Mouse (Mus musculus): ENCODE measurements around the gene Unc93b1. TPM values are rescaled to one million over a fixed set of nuclear protein-coding genes. Genes with fewer than 3 reads are reported as not detected.

Gene Unc93b1
- polyA plus RNA-seq, 1 experiment from 2014 or later = 7.5 TPM

GRCm38 (mm10) chr19:3980917-3981316 is 45.9 kb downstream of the Unc93b1 start:
- 80% methylated on average over 9 of the region's 9 CpGs for WGBS
- DNase-seq (ENCODE audit: low spot score) = no peak
- H3K4me3 ChIP-seq (ENCODE audit: low read depth, low read length) = no peak overlapping the region
- no peak overlapping the region for H3K9ac ChIP-seq (ENCODE audit: low read length)
- H3K36me3 ChIP-seq (ENCODE audit: control insufficient read depth, insufficient read depth, low read length) = no peaks in the 10 kb centered on the region
- no peak overlapping the region for H3K4me2 ChIP-seq (ENCODE audit: low read length)
- ATAC-seq = no peak
- no peak overlapping the region for H3K27ac ChIP-seq (ENCODE audit: low read depth, low read length)
- no peaks in the 10 kb centered on the region for H3K4me1 ChIP-seq (ENCODE audit: control insufficient read depth, insufficient read depth, low read length)
- no peaks in the 10 kb centered on the region for H3K9me3 ChIP-seq (replicated peaks; ENCODE audit: control insufficient read depth, low read length)
- no peaks in the 10 kb centered on the region for H3K27me3 ChIP-seq (replicated peaks; ENCODE audit: control insufficient read depth, insufficient read depth, low read length)

GRCm38 (mm10) chr19:3983527-3984200 is 48.7 kb downstream of the Unc93b1 start:
- 33% methylated on average over 9 of the region's 9 CpGs for WGBS
- DNase-seq (ENCODE audit: low spot score) (no peak), ATAC-seq (no peak)
- Histone ChIP-seq H3K9ac (ENCODE audit: low read length) (no peak overlapping the region), H3K27ac (ENCODE audit: low read depth, low read length) (no peak overlapping the region), H3K4me1 (ENCODE audit: control insufficient read depth, insufficient read depth, low read length) (no peaks in the 10 kb centered on the region), H3K36me3 (ENCODE audit: control insufficient read depth, insufficient read depth, low read length) (no peaks in the 10 kb centered on the region), H3K4me3 (ENCODE audit: low read depth, low read length) (no peak overlapping the region), H3K4me2 (ENCODE audit: low read length) (no peak overlapping the region), H3K9me3 (replicated peaks; ENCODE audit: control insufficient read depth, low read length) (no peaks in the 10 kb centered on the region), H3K27me3 (replicated peaks; ENCODE audit: control insufficient read depth, insufficient read depth, low read length) (no peaks in the 10 kb centered on the region)

GRCm38 (mm10) chr19:3985261-3985681 is 50.3 kb downstream of the Unc93b1 start:
- DNase-seq (ENCODE audit: low spot score) = no peak
- Histone ChIP-seq H3K9ac (ENCODE audit: low read length) (no peak overlapping the region), H3K36me3 (ENCODE audit: control insufficient read depth, insufficient read depth, low read length) (no peaks in the 10 kb centered on the region), H3K4me3 (ENCODE audit: low read depth, low read length) (no peak overlapping the region), H3K9me3 (replicated peaks; ENCODE audit: control insufficient read depth, low read length) (no peaks in the 10 kb centered on the region), H3K27ac (ENCODE audit: low read depth, low read length) (no peak overlapping the region), H3K27me3 (replicated peaks; ENCODE audit: control insufficient read depth, insufficient read depth, low read length) (no peaks in the 10 kb centered on the region), H3K4me2 (ENCODE audit: low read length) (no peak overlapping the region), H3K4me1 (ENCODE audit: control insufficient read depth, insufficient read depth, low read length) (no peaks in the 10 kb centered on the region)
- 39% methylated on average over 8 of the region's 8 CpGs for WGBS
- no peak for ATAC-seq

GRCm38 (mm10) chr19:3986334-3986733 is 51.3 kb downstream of the Unc93b1 start, which contains the start of gene Acy3:
TSS of gene Acy3 (plus strand) at chr19:3986570.
- ATAC-seq (no peak), DNase-seq (ENCODE audit: low spot score) (peak; percentile 33)
- H3K4me3 ChIP-seq (ENCODE audit: low read depth, low read length) = no peak within 1 kb of the TSS
- H3K4me1 ChIP-seq (ENCODE audit: control insufficient read depth, insufficient read depth, low read length) = no peaks in the 10 kb centered on the region
- no peak within 1 kb of the TSS for H3K27ac ChIP-seq (ENCODE audit: low read depth, low read length)
- 18% methylated on average over 8 of the region's 8 CpGs for WGBS
- no peak within 1 kb of the TSS for H3K9ac ChIP-seq (ENCODE audit: low read length)
- no peak within 1 kb of the TSS for H3K4me2 ChIP-seq (ENCODE audit: low read length)
- no peaks in the 10 kb centered on the region for H3K9me3 ChIP-seq (replicated peaks; ENCODE audit: control insufficient read depth, low read length)
- no peaks in the 10 kb centered on the region for H3K36me3 ChIP-seq (ENCODE audit: control insufficient read depth, insufficient read depth, low read length)
- no peaks in the 10 kb centered on the region for H3K27me3 ChIP-seq (replicated peaks; ENCODE audit: control insufficient read depth, insufficient read depth, low read length)

- Histone ChIP-seq H3K9me3 (replicated peaks; ENCODE audit: control insufficient read depth, low read length) (no peaks in the 10 kb centered on the region), H3K4me3 (ENCODE audit: low read depth, low read length) (no peak overlapping the region), H3K9ac (ENCODE audit: low read length) (no peak overlapping the region), H3K27ac (ENCODE audit: low read depth, low read length) (no peak overlapping the region), H3K4me1 (ENCODE audit: control insufficient read depth, insufficient read depth, low read length) (no peaks in the 10 kb centered on the region), H3K4me2 (ENCODE audit: low read length) (no peak overlapping the region), H3K36me3 (ENCODE audit: control insufficient read depth, insufficient read depth, low read length) (no peaks in the 10 kb centered on the region), H3K27me3 (replicated peaks; ENCODE audit: control insufficient read depth, insufficient read depth, low read length) (no peaks in the 10 kb centered on the region)
- WGBS = 88% methylated on average over 14 of the region's 14 CpGs
- DNase-seq (ENCODE audit: low spot score) = no peak
- no peak for ATAC-seq
Observed at GRCm38 (mm10) chr19:3988066-3988465, 53.1 kb downstream of the Unc93b1 start.

DNA sequence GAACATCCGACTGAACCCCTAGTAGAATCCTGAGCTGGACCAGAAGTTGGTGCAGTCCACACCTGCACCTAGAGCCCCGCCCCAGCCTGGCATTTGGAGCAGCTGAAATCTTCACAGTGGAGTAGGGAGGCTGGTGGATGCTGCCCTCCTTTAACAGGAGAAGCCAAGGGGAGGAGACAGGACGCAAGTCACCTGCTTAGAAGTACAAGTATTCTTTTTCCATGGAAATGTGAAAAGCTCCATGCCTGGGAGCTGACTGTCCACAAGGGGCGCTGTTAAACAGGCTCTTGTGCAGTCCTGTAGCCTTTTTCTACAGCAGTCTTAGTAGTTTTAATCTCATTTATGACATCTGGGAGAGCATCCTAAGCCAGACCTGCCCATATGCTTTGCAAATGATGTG is 53.8 kb downstream of the Unc93b1 start:
- H3K36me3 ChIP-seq (ENCODE audit: control insufficient read depth, insufficient read depth, low read length) = no peaks in the 10 kb centered on the region
- ATAC-seq (no peak), DNase-seq (ENCODE audit: low spot score) (no peak)
- H3K27me3 ChIP-seq (replicated peaks; ENCODE audit: control insufficient read depth, insufficient read depth, low read length) = no peaks in the 10 kb centered on the region
- H3K4me2 ChIP-seq (ENCODE audit: low read length) = no peak overlapping the region
- H3K9me3 ChIP-seq (replicated peaks; ENCODE audit: control insufficient read depth, low read length) = no peaks in the 10 kb centered on the region
- 86% methylated on average over 4 of the region's 4 CpGs for WGBS
- no peaks in the 10 kb centered on the region for H3K4me1 ChIP-seq (ENCODE audit: control insufficient read depth, insufficient read depth, low read length)
- no peak overlapping the region for H3K9ac ChIP-seq (ENCODE audit: low read length)
- H3K27ac ChIP-seq (ENCODE audit: low read depth, low read length) = no peak overlapping the region
- H3K4me3 ChIP-seq (ENCODE audit: low read depth, low read length) = no peak overlapping the region

DNA sequence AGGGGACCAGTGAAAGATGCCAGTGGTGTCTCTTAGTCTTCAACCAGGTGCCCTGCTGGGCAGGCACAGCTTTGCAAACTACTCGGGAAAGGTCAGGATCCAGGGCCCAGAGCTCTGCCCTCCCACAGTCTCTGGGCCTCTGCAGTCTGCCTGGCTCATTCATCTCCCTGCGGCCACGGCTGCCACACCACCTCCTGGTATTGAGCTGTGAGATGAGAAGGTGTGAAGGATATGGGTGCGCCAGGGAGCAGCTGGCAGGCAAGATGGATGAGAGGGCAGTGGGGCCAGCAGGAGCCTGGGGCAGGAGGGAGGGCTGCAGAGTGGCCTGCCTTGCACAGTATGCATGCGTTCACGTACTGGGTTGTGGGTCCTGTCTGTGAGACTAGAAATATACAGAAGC is 55.8 kb downstream of the Unc93b1 start:
- Histone ChIP-seq H3K9me3 (replicated peaks; ENCODE audit: control insufficient read depth, low read length) (no peaks in the 10 kb centered on the region), H3K4me1 (ENCODE audit: control insufficient read depth, insufficient read depth, low read length) (no peaks in the 10 kb centered on the region), H3K4me2 (ENCODE audit: low read length) (no peak overlapping the region), H3K4me3 (ENCODE audit: low read depth, low read length) (no peak overlapping the region), H3K27ac (ENCODE audit: low read depth, low read length) (no peak overlapping the region), H3K27me3 (replicated peaks; ENCODE audit: control insufficient read depth, insufficient read depth, low read length) (no peaks in the 10 kb centered on the region), H3K36me3 (ENCODE audit: control insufficient read depth, insufficient read depth, low read length) (no peaks in the 10 kb centered on the region), H3K9ac (ENCODE audit: low read length) (no peak overlapping the region)
- ATAC-seq = no peak
- 76% methylated on average over 6 of the region's 6 CpGs for WGBS
- DNase-seq (ENCODE audit: low spot score) = no peak

DNA sequence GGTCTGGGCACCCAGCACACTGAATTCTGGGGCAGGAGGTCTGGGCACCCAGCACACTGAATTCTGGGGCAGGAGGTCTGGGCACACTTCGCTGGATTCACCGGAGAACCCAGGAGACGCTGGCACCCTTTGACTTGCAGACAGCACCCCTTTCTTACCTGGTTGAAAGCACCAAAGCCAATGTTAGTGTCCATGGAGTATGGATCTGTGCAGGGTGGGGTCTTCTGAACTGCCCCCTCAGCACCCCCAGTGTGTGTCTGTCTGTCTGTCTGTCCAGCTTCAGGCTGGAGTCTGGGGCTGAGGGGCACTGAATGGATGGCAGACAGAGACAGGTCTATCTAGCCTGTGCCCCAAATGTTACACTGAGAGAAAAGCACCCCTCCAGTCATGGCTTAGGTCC is 56.6 kb downstream of the Unc93b1 start:
- Histone ChIP-seq H3K4me1 (ENCODE audit: control insufficient read depth, insufficient read depth, low read length) (no peaks in the 10 kb centered on the region), H3K27ac (ENCODE audit: low read depth, low read length) (no peak overlapping the region), H3K9ac (ENCODE audit: low read length) (no peak overlapping the region), H3K36me3 (ENCODE audit: control insufficient read depth, insufficient read depth, low read length) (no peaks in the 10 kb centered on the region), H3K4me2 (ENCODE audit: low read length) (no peak overlapping the region), H3K9me3 (replicated peaks; ENCODE audit: control insufficient read depth, low read length) (no peaks in the 10 kb centered on the region), H3K4me3 (ENCODE audit: low read depth, low read length) (no peak overlapping the region), H3K27me3 (replicated peaks; ENCODE audit: control insufficient read depth, insufficient read depth, low read length) (no peaks in the 10 kb centered on the region)
- no peak for DNase-seq (ENCODE audit: low spot score)
- ATAC-seq = no peak
- 98% methylated on average over 3 of the region's 3 CpGs for WGBS

- Histone ChIP-seq H3K27ac (ENCODE audit: low read depth, low read length) (no peak overlapping the region), H3K36me3 (ENCODE audit: control insufficient read depth, insufficient read depth, low read length) (no peaks in the 10 kb centered on the region), H3K4me1 (ENCODE audit: control insufficient read depth, insufficient read depth, low read length) (no peaks in the 10 kb centered on the region), H3K4me2 (ENCODE audit: low read length) (no peak overlapping the region), H3K27me3 (replicated peaks; ENCODE audit: control insufficient read depth, insufficient read depth, low read length) (no peaks in the 10 kb centered on the region), H3K4me3 (ENCODE audit: low read depth, low read length) (no peak overlapping the region), H3K9ac (ENCODE audit: low read length) (no peak overlapping the region), H3K9me3 (replicated peaks; ENCODE audit: control insufficient read depth, low read length) (no peaks in the 10 kb centered on the region)
- 82% methylated on average over 3 of the region's 3 CpGs for WGBS
- DNase-seq (ENCODE audit: low spot score) (no peak), ATAC-seq (no peak)
Observed at GRCm38 (mm10) chr19:3991966-3992365, 57.0 kb downstream of the Unc93b1 start.

Measured in forebrain, embryonic 14.5 days (tissue).